Mouse (Mus musculus) spleen, postnatal 4 days (tissue): ENCODE measurements around the gene Raver2.

ENCODE experiments used
- DNase-seq, 2 experiments: peaks; one replicate each; pipeline ENCODE4 v3.0.0; 2022; ENCODE audit warnings: low spot score in 2 of 2

Gene Raver2

DNA sequence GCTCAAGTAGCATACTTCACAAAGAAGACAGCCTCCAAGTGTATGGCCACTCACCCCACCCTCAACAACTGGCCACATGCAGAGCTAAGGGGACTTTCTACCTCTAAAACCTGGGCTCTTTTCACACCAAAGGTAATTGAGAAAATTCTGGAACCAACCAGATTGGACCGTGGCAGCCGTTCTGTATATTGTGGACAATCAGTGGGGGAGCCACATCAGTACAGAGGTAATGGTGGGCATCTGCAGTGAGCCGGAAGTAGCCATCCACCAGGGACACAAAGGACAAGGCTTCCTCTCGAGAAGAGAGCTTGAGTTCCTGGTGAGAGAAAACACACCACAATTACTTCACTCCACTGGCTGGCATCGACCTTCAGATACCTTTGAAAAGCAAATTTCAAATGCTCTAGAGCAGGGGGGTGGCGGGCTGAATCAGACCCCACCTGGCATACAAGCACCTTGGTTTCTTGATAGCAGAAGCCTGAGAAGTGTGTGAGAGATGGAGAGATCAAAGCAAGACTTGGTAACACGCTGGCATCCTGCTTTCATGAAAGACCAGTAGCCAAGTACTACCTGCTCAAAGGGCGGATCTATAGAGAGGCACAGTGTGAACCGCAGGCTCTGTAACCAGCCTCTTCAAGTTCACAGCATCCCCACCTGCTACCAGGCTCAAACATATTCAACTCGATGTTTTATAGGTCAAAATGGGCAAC lies 106.3 kb downstream of the Raver2 start:
- no peak for DNase-seq

DNA sequence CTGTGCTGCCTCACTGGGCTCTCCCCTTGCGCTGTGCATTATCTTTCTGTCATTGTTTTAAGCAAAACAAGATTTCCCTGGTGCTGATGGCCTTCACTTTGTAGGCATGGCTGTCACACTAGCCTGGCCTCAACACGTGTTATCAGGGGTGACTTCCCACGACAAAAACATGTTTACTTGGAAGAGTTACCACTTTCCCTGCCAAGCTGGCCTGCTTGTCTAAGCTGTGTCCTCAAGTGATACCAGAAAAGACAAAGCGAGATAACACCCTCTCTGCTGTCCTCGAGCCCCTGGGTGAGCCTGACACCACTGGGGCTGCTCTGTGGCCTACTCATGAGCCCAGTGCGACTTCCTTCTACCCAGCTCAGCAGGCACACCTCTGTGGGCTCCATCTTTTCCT lies 107.3 kb downstream of the Raver2 start:
- no peak for DNase-seq

DNA sequence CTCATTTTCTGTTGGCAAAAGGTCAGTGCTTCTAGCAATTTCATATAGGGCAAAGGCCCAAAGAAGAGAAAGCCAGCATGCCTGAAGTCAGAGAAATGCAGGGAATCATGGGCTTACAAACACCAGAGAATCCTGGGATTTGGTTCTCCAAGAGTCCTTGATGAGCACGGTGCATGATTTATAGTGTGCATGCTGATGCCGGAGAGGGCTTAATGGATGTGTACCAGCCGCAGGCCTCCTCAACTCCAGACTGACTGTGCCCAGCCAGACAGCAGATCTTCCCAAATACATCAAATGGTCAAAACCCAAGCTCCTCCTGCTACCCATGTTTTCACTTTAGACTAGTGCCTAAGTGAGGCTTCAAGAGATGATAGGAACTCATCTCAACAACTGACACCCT lies 109.0 kb downstream of the Raver2 start:
- DNase-seq = no peak

DNA sequence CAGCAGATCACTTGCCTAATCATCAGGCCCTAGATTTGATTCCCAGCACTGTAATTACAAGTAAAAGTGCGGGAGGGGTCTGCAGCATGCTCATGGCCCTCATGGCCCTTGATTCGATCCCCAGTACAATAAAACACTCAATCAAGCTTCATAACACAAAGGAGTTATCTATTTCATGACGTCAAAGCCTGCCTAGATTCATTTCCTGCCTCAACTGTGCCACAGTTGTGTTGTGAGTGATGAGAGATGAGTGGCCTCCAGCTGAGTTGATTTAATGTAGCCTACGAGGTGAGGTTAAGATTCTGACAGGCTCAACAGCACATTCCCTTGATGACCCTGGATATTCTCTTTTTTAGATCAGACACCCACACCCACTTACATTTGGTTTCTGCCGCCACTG lies 110.3 kb downstream of the Raver2 start:
- no peak for DNase-seq

DNA sequence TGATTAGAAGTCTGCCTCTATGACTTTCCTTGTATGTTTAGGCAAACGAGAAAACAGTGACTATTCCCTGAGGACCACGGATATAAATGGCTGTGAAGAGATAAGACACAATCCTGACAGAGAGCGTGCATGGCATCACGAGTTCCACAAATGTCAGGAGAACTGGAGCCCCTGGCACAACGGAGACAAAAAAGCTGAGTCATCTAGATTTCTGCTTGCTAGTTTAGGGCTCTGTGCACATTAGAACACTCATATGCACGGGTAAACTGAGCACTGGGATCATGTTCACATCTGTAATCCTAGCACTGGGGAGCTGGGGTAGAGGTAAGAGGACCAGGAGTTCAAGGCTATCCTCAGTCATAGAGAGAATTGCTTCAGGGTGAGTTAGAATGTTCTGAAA lies 111.1 kb downstream of the Raver2 start:
- no peak for DNase-seq

DNA sequence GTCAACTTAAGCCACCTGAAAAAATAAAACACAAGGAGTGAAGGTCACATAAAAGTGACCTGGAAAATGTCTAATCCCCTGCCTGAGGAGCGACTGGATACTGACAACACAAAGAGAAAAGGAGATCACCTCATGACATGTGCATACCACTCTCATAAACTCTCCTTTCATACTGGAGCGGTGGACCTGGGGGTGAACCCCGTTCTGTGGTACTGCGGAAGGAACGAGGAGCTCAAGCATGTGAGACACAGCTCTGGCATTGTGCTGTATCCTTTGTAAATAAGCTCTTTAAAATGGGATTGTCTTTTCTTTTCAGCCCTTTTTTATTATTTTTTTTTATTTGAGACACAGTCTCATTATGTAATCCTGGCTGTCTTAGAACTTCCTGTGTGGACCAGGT lies 111.9 kb downstream of the Raver2 start:
- DNase-seq = no peak

DNA sequence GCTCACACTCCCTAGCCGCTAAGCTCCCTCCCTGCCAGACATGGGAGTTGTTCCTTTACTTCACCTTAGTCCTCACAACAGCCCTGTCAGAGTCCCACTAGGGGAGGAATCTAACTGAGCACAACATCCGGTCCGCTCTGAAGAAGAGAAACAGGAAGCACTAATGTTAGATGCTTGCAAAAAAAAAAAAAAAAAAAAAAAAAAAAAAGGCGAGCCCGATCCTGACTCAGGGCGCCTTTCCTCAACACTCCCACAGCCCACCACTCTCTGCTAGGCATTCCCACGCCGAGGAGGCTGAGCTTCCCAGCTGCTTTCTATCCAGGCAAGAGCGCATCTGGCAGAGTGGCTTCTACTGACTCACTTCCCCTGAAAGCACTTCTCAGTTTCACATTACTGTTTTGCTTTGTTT lies 113.8 kb downstream of the Raver2 start:
- peak in 1 of 2 experiments; percentile 28 for DNase-seq

DNA sequence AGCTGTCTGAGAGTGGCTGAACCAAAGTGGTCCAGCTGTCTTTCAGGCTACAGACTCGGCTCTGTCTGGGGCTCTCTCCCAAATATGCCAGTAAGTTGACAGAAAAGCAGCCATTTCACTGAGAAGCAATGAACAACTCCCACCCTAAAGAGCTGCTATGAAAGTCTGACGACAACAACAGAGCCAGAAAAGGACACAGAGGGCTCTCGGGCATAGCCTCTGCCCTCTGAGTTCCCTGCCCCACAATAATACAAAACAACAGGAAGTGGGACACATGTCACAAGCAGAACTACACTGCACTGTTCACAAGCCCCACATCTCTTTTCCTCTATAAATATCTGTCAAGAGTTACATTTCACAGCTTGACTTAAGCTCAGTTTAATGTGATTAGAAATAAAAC lies 116.4 kb downstream of the Raver2 start:
- DNase-seq = no peak

DNA sequence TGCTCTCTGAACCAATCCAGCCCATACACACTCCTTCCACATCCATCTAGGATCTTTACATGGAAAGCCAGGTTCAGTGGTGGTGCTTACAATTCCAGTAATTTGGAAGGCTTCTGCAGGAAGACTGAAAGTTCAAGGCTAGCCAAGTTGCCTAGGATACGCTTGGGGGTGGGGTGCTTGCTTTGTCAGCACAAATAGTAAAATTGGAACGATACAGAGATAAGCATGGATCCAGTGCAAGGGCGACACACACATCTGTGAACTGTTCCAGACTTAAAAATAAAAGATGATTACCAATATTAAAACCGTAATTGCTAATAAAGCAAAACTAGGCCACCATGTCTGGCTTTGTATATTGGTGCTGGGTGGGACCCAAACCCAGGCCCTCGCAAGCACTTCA lies 117.8 kb downstream of the Raver2 start:
- DNase-seq = no peak

DNA sequence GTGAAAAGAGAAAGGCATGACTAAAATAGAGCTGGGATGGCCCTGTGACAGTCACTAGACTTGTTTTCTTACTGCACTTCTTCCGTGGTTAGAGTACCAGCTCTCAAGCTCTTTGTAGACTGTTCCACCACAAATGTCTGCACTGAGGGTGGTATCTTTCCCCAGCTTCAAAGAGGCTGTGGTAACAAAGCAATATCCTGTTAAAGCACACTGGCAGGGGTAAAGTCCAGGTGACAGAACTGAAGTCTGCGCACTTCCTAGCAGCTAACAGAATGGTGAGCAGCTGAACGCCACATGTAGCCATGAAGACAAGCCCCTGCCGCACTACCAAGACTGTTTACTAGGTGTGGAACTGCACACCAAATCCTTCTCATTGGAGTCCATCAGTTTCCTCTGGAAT lies 118.6 kb downstream of the Raver2 start:
- DNase-seq = no peak

DNA sequence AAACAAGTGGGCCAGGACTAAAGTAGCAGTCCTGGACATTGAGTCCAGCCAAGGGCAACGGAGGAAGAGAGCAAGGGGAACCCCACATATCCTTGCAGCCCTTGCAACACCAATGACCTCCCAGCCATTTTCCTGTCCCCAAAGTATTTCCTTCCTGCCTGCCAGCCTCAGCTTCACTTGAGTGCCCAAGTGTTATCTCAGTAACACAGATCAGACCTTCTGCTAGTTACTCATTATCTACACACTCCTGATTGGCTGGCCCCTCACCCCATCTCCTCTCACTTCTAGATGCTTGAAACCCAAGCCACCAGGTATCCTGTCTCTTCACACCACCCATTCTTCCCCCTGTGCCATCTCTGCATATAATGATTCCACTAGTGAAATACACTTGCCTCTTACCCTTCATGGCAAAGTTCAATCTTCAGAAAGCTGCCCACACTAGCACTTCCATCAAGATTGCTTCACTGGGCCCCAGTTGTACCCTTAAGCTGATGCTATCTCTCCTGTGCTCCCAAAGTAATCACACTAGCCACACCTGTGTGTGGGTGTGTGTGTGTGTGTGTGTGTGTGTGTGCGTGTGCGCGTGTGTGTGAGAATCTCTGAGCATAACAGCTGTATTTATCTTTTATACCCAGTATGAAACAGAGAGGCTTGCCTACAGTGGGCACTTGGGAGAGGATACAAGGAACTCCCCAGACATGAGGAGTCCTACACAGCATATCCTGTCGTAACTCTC lies 123.6 kb downstream of the Raver2 start:
- DNase-seq = no peak

DNA sequence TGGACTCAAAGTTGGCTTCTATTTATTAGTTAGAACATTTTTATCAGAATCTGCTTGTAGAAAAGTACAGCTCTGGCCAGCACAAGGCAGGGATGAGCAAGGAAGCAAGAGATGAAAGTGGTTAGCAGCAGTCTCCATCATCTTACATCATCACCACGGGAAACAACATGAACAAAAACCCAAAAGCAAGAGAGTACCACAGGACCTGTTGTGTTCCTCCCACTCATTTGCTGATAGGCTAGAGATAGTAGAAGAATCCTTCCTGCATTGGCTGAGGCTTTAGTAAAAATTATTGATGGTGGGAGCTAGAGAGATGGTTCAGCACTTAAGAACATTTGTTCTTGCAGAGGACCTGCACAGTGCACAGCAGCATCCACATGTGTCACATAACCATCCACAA lies 125.4 kb downstream of the Raver2 start:
- DNase-seq = no peak

DNA sequence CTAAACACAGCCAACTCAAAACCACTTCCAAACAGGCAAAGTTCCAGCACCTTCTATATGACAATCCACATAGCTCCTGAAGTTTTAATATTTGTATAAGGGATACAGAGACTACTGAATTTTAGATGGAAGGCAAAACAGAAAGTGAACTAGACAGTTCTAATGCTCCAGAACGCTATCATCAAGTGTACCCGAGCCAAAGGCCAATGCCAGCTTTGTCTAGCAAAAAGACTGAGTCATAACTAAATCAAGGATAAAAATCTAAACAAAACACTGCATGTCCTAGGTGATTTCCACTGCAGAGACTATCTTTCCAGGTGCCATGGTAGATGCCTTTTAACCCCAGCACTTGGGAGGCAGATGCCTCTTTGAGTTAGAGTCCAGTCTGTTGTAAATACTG lies 127.6 kb downstream of the Raver2 start:
- no peak for DNase-seq

DNA sequence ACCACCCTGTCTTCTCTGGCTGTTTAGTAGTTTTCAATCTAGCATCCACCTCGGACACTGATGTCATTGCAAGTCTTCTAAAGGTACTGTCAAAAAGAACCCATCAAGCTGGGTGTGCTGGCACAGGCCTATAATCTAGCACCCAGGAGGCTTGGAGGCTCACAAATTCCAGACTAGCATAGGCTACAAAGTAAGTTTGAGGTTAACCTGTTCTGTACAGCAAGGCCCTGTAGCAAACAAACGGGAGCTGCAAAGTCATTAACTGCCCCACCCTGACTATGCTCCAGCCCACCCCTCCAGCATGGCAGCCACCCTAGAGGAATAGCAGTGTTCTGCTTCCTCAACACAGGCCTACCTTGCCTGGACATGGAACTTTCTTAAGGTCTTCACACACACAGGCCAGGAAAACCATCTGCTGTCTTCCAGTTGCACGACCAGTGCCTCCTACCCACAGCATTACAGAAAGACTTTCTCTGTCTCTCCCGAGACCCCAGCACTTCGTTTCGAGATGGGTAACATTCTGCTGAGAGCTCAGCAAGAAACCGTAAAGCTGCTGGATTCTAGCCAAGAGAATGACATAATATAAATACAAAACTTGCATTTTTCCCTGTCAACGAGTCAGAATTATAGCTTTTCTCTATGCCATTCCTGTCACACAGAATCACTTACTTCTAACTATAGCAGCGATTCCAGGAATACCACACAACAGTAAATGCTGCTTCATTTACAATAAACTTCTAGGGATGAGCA lies 128.8 kb downstream of the Raver2 start:
- DNase-seq = no peak

DNA sequence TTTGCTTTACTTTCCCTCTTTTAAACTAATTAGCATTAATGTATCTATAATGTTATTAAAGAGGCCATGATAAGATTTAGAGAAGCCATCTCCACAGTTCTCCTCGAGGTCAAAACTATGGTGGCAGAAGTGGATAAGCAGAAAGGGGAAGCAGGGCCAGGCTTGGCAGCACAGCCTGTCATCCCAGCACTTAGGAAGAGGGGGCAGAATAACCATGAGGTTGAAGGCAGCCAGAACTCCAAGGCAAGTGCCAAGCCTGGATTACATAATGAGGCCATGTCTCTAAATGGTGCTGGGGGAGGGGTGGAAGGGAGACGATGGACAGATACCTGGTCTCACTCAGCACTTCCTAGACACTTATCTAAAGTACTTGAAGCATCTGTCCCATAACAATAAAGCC lies 129.6 kb downstream of the Raver2 start:
- DNase-seq = no peak

DNA sequence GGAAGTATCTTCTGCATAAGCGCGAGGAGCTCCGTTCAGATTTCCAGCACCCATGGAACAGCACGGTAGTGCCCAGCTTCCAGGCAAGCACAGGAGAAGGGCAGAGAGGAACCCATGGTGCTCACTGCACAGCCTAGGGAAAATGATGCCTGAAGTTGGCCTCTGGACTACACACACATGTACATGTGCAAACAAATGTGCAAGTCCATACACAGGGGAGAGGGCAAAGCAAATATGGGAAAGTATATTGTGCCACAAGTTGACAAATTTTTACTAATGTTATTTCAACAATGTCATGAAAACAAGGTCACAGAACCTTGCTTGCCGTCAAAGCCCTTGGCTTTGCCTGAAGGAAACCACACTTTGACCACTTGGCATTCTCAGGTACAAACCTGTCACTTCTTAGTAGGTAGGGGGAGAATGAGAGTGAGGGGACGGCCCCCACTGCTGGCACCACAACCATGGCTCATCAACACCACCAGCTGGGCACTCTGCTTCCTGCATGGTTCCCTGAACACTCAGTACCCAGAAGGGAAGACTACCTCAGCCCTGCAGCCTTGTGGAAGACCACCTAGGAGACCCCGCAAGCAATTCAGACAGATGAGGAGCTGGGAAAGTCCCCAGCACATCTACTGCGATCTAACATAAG lies 130.8 kb downstream of the Raver2 start:
- DNase-seq = no peak
